Mouse (Mus musculus) cerebellum, adult (tissue): ENCODE data around the gene Brpf3.

Experiments
- ATAC-seq: cut with Nextera tagmentation; 2 replicates; pipeline ENCODE4 v1.9.2; 2017; ENCODE audit warnings: mild to moderate bottlenecking, moderate library complexity, mixed read lengths; ENCODE audit not compliant: insufficient number of reproducible peaks, low FRiP score, low TSS enrichment

The Brpf3 gene

DNA sequence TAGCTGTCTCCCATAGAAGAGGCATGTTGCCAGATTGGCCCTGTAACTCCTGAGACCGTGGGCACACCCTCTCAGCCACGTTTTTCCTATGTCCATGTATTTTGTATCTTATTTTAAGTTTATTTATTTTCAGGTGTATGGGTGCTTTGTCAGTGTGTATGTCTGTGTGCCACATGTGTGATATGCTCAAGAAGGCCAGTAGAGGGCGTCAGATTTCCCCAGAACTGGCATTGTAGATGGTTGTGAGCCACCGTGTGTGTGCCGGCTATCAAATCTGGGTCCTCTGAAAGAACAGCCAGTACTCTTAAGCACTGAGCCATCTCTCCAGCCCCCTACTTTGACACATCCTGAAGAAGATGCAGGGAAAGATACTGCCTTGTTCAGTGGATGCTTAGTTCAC lies 69.5 kb downstream of the Brpf3 start:
- ATAC-seq: no peak

DNA sequence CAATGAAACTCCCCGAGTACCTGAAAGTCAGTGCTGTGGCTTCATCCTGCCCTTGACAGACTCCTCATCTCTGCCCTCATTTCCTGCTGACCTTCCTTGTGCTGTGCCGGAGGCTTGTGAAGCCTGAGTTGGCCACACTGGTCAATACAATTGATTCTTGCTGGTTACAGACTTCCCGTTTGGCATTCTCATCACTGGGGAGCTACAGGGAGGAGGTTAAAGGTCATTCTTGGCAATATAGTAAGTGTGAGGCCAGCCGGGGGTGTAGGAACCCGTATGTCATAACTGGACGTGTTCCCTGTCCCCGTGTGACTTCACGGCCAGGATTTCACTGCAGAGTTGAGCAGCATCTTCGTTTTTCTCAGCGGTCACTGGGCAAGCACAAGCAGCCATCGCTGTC lies 70.9 kb downstream of the Brpf3 start:
- ATAC-seq: no peak

- ATAC-seq: no peak
These were observed 71.4 kb downstream of the Brpf3 start for GRCm38 (mm10) chr17:28872322-28872721.

DNA sequence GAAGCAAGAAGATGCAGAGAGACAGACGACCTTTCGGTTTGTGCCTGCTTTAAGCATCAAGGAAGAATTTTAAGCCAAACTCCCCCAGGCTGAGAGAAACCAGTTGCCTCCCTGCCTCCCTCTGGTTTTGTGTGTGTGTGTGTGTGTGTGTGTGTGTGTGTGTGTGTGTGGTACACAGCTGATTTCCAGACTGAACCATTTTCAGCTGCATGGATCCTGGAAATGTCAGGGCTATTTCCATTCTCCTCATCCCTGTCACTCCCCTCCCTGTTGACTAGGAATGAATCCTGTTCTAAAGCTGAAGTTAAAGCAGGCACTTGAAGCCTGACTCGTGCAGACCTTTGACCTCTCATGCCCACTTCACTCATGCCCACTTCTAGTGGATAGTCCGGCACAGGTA lies 73.3 kb downstream of the Brpf3 start:
- no peak for ATAC-seq

DNA sequence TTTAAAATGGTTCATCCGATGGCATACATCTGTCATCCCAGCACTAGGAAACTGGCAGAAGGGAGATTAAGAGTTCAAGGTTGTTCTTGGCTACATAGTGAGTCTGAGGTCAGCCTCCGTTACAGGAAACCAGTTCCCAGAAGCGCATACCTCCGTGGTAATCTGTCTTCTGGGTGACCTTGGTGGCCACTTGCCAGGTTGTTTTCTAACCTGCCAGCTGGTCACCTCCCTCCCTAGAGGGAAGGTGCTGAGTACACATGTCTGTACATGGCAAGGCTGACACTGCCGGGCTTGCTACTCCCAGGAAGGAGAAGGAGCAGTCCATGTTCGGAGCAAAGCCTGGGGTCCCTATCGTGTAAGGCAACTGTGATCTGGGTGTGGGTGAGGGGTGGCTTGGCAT lies 73.9 kb downstream of the Brpf3 start:
- no peak for ATAC-seq

DNA sequence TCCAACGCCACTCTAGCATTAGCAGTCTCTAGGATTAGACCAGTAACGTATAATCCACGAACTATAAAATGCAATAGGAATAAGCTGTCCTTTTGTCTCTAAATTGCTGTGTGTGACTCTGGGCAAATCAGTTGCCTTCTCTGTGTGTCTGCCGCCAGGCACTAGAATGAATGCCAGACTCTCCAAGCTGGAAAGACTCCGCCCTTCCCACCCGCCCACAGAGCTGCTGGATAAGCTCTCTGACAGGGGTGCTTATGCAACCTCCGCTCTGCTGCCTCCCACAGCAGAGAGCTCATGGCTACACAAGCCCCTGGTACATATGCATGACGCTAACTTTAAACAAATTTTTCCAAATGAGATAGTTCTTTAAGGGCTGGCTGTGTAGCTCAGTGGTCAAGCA lies 74.4 kb downstream of the Brpf3 start:
- ATAC-seq: no peak

- ATAC-seq: no peak
These were observed 75.4 kb downstream of the Brpf3 start for GRCm38 (mm10) chr17:28876331-28876730.

- ATAC-seq: no peak
These were observed 75.9 kb downstream of the Brpf3 start for GRCm38 (mm10) chr17:28876821-28877220.

GRCm38 (mm10) chr17:28879931-28880391 lies 79.1 kb downstream of the Brpf3 start:
- ATAC-seq: no peak

DNA sequence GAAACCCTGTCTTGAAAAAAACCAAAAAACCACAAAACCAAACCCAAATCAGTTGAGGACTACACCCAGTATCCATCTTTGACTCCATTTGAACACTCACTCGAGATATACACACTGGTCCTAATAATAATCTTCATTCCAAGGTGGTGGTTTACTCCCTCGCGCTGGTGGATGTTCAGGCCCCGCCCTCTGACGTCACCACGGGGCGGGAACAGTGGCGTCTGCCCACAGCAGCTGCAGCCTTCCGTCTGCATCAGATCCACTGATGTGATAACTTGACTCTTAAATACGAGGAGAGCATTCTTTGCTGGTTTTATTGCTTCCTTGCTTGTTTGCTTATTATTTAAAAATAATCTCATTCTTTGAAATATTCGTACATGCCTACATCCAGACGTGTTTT lies 81.4 kb downstream of the Brpf3 start:
- ATAC-seq: no peak

GRCm38 (mm10) chr17:28882810-28883209 lies 81.9 kb downstream of the Brpf3 start:
- no peak for ATAC-seq

DNA sequence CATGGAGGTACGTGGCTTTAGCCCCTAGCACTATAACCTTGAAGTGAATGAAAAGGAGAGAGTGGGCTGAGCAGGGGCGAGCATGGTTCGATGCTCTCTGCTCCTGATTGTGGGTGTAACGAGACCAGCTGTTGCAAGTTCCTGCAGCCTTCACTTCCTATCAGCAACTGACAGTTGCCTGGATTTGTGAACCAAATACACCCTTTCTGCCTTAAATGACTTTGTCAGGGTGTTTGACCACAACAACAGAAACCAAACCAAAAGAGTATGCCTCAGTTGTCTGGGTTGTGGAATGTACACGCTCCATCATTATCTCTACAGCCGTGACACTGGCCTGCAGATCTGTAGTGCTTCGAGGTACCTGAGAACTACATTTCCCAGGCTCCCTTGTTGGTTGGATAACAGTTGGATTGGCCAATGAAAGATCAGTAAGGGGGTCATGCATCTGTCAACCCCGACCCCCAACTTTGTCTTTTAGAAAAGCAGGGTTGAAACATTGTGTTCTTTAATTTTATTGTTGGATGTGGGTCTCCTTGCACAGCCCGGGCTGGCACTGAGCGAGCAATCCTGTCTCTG lies 83.1 kb downstream of the Brpf3 start:
- ATAC-seq: no peak

GRCm38 (mm10) chr17:28885231-28885630 lies 84.3 kb downstream of the Brpf3 start:
- ATAC-seq: no peak

DNA sequence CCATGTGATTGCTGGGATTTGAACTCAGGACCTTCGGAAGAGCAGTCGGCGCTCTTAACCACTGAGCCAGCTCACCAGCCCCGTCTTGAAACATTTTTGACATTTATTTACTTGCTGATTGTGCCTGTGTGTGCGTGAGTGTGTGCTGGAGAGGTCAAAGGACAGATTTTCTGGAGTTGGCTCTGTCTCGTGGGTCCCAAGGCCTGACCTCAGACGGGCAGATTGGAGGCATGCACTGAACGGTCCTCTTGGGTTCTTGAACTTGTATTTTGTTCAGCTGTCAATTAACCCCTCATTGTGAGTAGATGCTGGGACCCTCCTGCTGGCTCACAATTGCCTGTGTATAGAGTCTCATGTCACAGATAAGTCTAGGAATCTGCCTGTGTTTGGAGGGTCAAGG lies 85.4 kb downstream of the Brpf3 start:
- no peak for ATAC-seq
